Mouse (Mus musculus) kidney, postnatal 14 days (tissue): ENCODE measurements around the gene Vwa7.

ENCODE experiments used
- DNase-seq: peaks from one replicate; pipeline ENCODE4 v3.0.0; 2022; ENCODE audit warnings: mixed read lengths

Vwa7 gene

DNA sequence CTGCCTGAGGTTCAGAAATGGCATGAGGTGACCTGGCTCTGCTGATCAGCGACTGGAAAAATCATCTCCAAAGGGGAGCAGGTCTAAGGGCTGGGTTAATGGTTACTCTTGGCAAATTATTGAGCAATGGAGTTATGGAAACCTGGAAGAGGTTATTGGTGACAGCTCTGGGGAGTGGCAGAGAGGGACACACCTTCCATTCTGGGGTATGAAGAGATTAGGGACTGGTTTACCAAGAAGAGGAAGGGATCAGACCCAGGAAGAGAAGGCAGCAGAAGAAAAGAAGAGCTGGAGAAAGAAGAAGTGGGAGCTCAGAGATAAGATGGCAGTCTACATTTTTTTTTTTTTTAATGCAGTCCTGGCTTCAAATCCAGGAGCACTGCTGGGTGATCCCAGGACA lies 31.3 kb downstream of the Vwa7 start:
- DNase-seq, result peak; percentile 73

- peak; percentile 32 for DNase-seq
These were observed 32.0 kb downstream of the Vwa7 start for GRCm38 (mm10) chr17:35048149-35048931.

GRCm38 (mm10) chr17:35048932-35049440 lies 32.6 kb downstream of the Vwa7 start:
- DNase-seq, result no peak

GRCm38 (mm10) chr17:35049561-35050016 lies 33.2 kb downstream of the Vwa7 start, which contains the start of gene Clic1:
Gene Clic1, plus strand, starts transcription at chr17:35049966.
- DNase-seq, result peak; percentile 72

- DNase-seq, result peak; percentile 87
These were observed 33.9 kb downstream of the Vwa7 start for GRCm38 (mm10) chr17:35050126-35050750.

DNA sequence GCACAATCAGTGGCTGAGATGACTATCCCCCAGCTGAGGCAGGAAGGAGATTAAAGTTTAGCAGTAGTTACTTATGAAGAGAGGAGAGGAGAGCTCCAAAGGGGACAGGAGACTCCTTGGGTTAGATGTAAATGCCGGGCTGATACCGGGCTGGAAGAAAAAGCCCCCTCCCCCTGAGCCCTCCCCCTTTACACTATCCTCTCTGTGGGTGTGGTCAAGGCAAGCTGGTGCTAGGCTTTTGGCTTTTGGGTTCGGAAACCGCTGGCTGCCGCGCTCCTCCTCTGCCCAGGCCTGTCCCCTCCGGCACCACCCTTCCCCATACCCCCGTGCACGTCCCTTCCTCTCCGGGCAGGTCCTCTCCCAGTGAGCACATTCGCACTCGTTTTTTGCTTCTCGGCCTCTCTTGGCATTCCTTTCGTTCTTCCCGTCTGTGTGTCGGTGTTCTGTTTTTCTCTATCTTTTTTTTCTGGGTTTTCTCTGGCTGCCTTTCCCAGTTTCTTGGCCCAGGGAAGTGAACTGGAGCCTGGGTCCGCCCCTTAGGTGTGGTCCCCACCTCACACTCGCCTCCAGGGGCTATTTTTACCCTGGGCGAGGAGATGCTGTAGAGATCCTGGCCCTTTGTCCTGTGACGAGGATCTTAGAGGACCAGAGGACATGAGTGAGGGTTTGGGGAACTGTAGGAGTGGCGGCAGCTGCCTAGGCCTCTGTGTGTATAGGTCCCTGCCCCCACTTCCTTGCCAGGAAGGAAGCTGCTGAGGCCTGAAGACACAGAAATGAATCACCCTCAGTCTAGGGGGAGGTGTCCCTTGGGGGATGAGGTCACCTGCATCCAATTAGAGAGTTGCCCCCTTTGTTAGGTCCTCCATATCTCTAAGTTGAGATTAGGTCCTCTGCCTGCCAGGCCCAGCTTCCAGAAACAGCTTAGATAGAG lies 35.0 kb downstream of the Vwa7 start:
- DNase-seq, result peak; percentile 89

- DNase-seq, result no peak
These were observed 36.0 kb downstream of the Vwa7 start for GRCm38 (mm10) chr17:35052271-35052798.

DNA sequence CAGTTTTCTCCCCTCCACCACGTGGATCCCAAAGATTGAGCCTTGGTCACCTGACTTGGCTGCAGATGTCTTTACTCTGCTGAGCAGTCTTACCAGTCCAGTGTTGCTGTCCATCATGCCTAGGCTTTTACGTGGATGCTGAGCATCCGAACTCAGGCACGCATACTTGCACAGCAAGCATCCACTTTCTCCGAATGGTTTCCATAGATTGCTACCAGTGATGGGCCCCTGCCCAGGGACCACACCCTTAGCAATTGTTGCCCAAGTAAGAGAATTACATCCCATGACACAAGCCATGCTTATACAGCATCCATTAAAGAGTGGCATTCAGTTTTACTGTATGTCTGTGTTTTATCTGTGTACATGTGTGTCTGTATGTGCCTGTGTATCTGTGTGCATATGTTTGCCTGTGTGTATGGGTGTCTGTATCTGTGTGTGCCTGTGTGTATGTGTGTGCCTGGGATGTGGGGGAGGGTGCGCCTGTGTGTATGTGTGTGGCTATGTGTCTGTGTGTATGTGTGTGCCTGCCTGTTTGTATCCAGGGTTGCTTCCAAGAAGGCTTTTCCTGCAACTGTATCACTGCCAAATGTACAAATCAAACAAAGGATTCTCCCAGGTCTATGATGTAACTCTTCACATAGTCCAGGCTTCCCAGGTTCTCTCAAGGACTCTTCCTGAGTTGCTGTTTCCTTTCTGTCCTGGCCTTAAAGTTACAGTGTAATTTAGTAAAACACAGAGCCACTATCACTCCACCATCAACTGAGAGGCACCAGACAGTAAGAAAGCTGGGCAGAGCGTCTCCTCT lies 39.5 kb downstream of the Vwa7 start:
- DNase-seq, result peak; percentile 44

- DNase-seq, result no peak
These were observed 40.7 kb downstream of the Vwa7 start for GRCm38 (mm10) chr17:35057090-35057489.

DNA sequence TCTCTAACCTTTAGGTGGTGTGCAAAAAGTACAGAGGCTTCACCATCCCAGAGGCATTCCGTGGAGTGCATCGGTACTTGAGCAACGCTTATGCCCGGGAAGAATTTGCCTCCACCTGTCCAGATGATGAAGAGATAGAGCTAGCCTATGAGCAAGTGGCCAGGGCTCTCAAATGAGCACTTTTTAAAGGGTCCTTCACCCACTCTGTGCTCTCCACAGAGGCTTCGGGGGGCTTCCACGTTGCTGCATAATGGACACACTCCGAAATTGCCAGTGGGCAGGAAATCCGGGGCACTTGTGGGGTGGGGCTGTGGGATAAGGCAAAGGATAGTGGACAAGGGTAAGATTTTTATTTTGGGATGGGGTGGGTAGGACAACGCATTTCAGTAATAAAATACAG lies 41.9 kb downstream of the Vwa7 start:
- DNase-seq, result no peak

DNA sequence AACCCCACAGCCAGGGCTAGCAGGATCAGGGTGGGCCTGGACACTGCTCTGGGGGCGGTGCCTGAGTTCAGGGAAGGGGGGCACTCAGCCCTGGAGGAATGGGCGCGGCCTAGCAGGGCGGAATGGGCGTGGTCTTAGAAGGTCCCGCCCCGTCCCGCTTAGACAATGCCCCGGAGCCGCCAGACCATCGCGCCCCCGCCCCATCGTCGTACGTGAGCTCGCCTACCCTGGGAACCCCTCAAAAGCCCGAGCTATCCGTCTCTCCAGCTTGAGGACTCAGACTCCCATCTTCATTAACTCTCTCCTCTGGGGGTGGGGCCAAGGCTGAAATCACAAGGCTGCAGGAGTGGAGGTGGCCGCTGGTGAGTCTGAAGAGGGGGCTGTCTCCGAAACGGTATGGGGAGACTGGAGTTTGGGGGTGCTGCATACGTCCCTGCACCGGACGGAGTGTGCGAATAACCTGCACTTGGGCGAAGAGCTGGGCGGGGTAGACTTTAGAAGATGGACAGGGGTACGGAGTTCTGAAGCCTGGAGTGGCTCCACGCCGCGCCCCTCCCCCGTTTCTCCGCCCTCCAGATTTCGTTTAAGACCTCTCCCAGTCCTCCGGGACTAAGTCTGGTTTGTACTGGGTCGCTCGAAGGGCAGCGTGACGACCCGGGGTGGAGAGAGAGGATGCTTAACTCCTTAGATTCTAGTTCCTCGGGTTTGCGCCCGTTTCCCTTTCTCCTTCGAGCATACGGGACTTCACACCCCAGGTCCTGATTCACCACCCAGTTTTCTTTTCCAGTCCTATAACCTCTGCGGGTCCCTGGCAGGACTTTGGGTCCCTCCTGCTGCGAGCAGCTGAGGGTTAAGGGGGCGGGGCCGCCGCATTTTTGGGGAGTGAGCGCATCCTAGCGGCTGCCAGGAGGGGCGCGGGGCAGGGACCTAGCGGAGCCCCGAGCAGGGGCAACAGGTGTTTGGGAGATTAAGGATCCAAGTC lies 42.8 kb downstream of the Vwa7 start, which contains the start of gene Ddah2:
Ddah2 (plus strand) TSS at position 125 of the 982 bp plus-strand sequence.
- DNase-seq, result peak; percentile 95

GRCm38 (mm10) chr17:35060071-35060470 lies 43.7 kb downstream of the Vwa7 start:
- DNase-seq, result no peak

DNA sequence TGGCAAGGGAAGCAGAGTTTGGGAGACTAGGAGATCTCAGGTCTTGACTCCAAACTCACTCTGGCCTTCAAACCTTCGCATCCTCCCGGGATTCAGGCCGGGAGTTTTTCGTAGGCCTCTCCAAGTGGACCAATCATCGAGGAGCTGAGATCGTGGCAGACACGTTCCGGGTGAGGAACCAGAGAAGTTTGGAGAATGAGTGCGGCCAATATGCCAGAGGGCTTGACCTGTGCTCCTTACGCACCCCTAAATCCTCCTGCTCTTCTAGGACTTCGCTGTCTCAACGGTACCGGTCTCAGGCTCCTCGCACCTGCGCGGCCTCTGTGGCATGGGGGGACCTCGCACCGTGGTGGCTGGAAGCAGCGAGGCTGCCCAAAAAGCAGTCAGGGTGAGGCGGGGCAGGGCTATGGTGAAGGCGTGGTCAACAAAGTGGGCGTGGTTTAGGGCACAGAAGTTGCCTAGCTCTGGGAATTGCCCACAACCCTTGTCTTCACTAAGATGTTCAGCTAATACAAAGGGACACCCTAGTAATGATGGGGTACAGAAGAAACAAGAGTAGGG lies 44.4 kb downstream of the Vwa7 start:
- peak; percentile 42 for DNase-seq

DNA sequence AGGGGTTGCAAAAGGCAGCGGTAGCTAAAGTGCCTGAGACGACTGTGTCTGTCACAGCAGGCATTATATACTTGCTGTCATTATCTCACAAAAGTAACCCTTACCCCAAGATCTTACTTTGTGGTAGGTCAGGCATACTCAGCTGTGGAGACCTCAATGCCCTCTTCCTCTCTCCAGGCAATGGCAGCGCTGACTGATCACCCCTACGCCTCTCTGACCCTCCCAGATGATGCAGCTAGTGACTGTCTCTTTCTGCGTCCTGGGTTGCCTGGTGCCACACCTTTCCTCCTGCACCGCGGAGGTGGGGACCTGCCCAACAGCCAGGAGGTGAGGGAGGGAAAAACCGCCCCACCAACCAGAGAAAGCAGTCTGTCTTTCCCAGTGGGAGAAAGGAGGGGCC lies 44.9 kb downstream of the Vwa7 start:
- DNase-seq, result no peak

- DNase-seq, result no peak
These were observed 47.1 kb downstream of the Vwa7 start for GRCm38 (mm10) chr17:35063466-35063865.

GRCm38 (mm10) chr17:35064378-35064877 lies 48.0 kb downstream of the Vwa7 start:
- peak; percentile 20 for DNase-seq

DNA sequence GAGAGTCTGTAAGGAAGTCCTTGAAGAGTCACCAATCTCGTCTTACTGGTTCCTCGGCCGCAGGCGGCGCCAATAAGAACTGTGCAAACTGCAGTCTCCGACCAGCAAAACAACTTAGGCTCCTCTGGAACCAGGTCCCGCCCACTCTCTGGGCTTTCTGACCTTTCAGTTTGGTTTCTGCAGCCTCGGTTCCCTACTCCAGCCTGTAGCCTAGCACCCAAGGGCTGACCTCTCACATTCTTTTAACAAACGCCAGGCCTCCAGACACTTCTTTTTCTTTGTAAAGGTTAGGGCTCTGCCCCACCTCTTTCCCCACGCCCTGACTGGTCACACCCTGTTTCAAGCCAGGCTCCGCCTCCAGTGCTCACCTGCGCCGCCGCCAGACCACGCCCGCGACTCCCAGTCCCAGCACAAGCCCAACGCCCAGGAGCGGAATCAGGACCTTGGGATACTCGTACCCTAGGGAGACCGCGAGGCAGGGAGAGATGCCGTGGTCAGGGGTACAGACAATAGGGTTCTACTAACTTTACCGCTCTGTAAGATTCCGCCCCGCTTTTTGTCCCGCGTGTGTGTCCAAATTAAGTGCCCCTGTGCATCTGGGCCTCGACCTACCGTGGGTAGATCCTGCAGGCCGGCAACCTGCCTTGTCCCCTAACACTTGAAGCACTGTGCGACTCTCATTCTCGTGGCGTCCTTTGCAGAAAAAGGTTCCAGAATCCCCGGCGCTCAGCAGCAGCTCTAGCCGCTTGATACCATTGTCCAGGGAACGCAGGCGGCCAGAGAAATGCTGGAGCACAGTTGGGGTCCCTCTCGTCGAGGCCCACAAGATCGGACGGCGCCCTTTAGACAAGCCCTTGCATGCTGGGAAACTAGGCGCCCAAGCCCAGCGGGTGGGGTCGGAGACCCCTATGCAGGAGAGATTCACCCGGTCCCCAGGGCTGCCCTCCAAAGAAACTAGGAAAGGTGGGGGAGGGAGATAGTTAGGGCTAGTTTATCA lies 48.9 kb downstream of the Vwa7 start, which contains the start of gene Ly6g6c:
Ly6g6c (plus strand) TSS at position 438 of the 997 bp plus-strand sequence.
- DNase-seq, result peak; percentile 84

- DNase-seq, result no peak
These were observed 49.7 kb downstream of the Vwa7 start, which contains the start of gene Mpig6b for GRCm38 (mm10) chr17:35066084-35066483. Gene Mpig6b, minus strand, starts transcription at chr17:35066184.
